In genomic region chr16:26386159-26386558, GRCm38 (mm10) we compare ENCODE assay signal across 32 mouse cellular contexts. TPM values are rescaled to one million over a fixed set of nuclear protein-coding genes. Genes with fewer than 3 reads are reported as not detected.
"Had no signal": no experiment of that assay in that cellular context is flagged by ENCODE, and none has a peak within 500 bp of the region (broad histone marks: within the 10 kb centered on the region; RNA-seq: fewer than 3 reads in every experiment).

No protein-coding gene starts in this region.

- H3K36me3 ChIP-seq: limb, embryonic 10.5 days; limb, embryonic 12.5 days; limb, embryonic 13.5 days; limb, embryonic 15.5 days; liver, embryonic 13.5 days; liver, embryonic 15.5 days; lung, embryonic 15.5 days; midbrain, embryonic 10.5 days; midbrain, embryonic 12.5 days; midbrain, embryonic 13.5 days; midbrain, embryonic 15.5 days; neural tube, embryonic 12.5 days had no signal

- DNase-seq: layer of hippocampus, postnatal 36 days; left cerebral cortex, postnatal 4 days; liver, embryonic 13.5 days; lung, adult 18-20 months; lung, adult 2 months; lung, embryonic 14.5 days; lung, postnatal 10 days; lung, postnatal 14 days; lung, postnatal 36 days; lung, postnatal 4 days; midbrain, embryonic 14.5 days had no signal

- H3K4me3 ChIP-seq: left cerebral cortex, adult 2 months; limb, embryonic 10.5 days; limb, embryonic 12.5 days; limb, embryonic 13.5 days; limb, embryonic 15.5 days; liver, embryonic 13.5 days; liver, embryonic 15.5 days; lung, embryonic 15.5 days; megakaryocyte, embryonic 14.5 days; midbrain, embryonic 10.5 days; midbrain, embryonic 12.5 days; midbrain, embryonic 13.5 days; midbrain, embryonic 15.5 days; myocyte; neural tube, embryonic 12.5 days had no signal

- ATAC-seq: lung, postnatal 0 days; midbrain, embryonic 13.5 days; midbrain, embryonic 15.5 days; midbrain, embryonic 16.5 days had no signal

- H3K27ac ChIP-seq: left cerebral cortex, adult 2 months; limb, embryonic 10.5 days; limb, embryonic 12.5 days; limb, embryonic 13.5 days; limb, embryonic 15.5 days; liver, embryonic 13.5 days; liver, embryonic 14.5 days; liver, embryonic 15.5 days; lung, embryonic 15.5 days; macrophage; midbrain, embryonic 10.5 days; midbrain, embryonic 12.5 days; midbrain, embryonic 13.5 days; midbrain, embryonic 15.5 days; neural tube, embryonic 12.5 days had no signal

- H3K9me3 ChIP-seq: limb, embryonic 10.5 days; limb, embryonic 12.5 days; limb, embryonic 15.5 days; liver, embryonic 13.5 days; liver, embryonic 15.5 days; lung, embryonic 15.5 days; megakaryocyte, embryonic 14.5 days; midbrain, embryonic 10.5 days; midbrain, embryonic 12.5 days; midbrain, embryonic 13.5 days; midbrain, embryonic 15.5 days; neural tube, embryonic 12.5 days had no signal

- H3K4me1 ChIP-seq: limb, embryonic 10.5 days; limb, embryonic 12.5 days; limb, embryonic 13.5 days; limb, embryonic 15.5 days; liver, embryonic 13.5 days; liver, embryonic 15.5 days; lung, embryonic 15.5 days; megakaryocyte, embryonic 14.5 days; midbrain, embryonic 10.5 days; midbrain, embryonic 12.5 days; midbrain, embryonic 13.5 days; midbrain, embryonic 15.5 days; neural tube, embryonic 12.5 days had no signal

- H3K27me3 ChIP-seq: limb, embryonic 12.5 days; limb, embryonic 13.5 days; limb, embryonic 15.5 days; liver, embryonic 13.5 days; liver, embryonic 15.5 days; lung, embryonic 15.5 days; megakaryocyte, embryonic 14.5 days; midbrain, embryonic 12.5 days; midbrain, embryonic 13.5 days; midbrain, embryonic 15.5 days; neural tube, embryonic 12.5 days had no signal

- H3K4me2 ChIP-seq: limb, embryonic 12.5 days; limb, embryonic 13.5 days; limb, embryonic 15.5 days; liver, embryonic 13.5 days; liver, embryonic 15.5 days; lung, embryonic 14.5 days; lung, embryonic 15.5 days; midbrain, embryonic 11.5 days; midbrain, embryonic 12.5 days; midbrain, embryonic 13.5 days; midbrain, embryonic 15.5 days; neural tube, embryonic 12.5 days had no signal

- H3K9ac ChIP-seq: limb, embryonic 12.5 days; limb, embryonic 13.5 days; limb, embryonic 15.5 days; liver, embryonic 13.5 days; liver, embryonic 14.5 days; liver, embryonic 15.5 days; lung, embryonic 14.5 days; lung, embryonic 15.5 days; midbrain, embryonic 12.5 days; midbrain, embryonic 13.5 days; midbrain, embryonic 15.5 days; neural tube, embryonic 12.5 days had no signal

RNA-seq across cellular contexts. Expression of gene Cldn1, which starts 14.5 kb away (rescaled TPM):
- total RNA-seq: megakaryocyte-erythroid progenitor cell, adult 5-6 weeks; monocyte, adult 5-6 weeks had no signal
